Mouse (Mus musculus) heart, embryonic 14.5 days (tissue): ENCODE results near the gene Ttc32. TPM values are rescaled to one million over a fixed set of nuclear protein-coding genes. Genes with fewer than 3 reads are reported as not detected.

Experiments
- polyA plus RNA-seq: library from polyadenylated mRNA; unstranded; fragments of >200 nt; fragmentation: Nextera tagmentation; extraction: Ambion mirVana; gene quantifications from 2 replicates; pipeline ENCODE4 v1.2.1, GENCODE M21; 2014

The Ttc32 gene
- polyA plus RNA-seq, 1 experiment from 2014 or later = 18.3 TPM

Other genes starting within 250 kb of the Ttc32 start
- 190 and 225 TPM in 2 replicates for gene Laptm4a, start 108.3 kb upstream of the Ttc32 start, polyA plus RNA-seq
- gene Matn3, start 82.1 kb upstream of the Ttc32 start, polyA plus RNA-seq = 0.07 TPM in 1 of 2 replicates, not detected in the other
- gene Wdr35, start 56.1 kb upstream of the Ttc32 start, polyA plus RNA-seq = 12.8 and 14.4 TPM in 2 replicates